Mouse (Mus musculus) urinary bladder, postnatal 36 days (tissue): ENCODE results near the gene Mmp25.
"Not testable (repeated sequence)": the region's sequence is repeated elsewhere in the genome, so short reads cannot be mapped to it uniquely, and the experiment has no call there.

Experiments used
- DNase-seq, 2 experiments: peaks; one replicate each; pipeline ENCODE4 v3.0.0; 2022; ENCODE audit warnings: low spot score in 2 of 2, mixed read lengths in 1 of 2

The Mmp25 gene

GRCm38 (mm10) chr17:23600641-23601622 lies 44.1 kb downstream of the Mmp25 start, which contains the start of gene Zscan10:
Zscan10 (plus strand) TSS chr17:23600856.
- DNase-seq: no peak

- no peak for DNase-seq
These were observed 45.4 kb downstream of the Mmp25 start for GRCm38 (mm10) chr17:23599605-23600063.

GRCm38 (mm10) chr17:23598582-23599552 lies 46.2 kb downstream of the Mmp25 start, which contains the start of gene Zfp13:
Zfp13 (minus strand) TSS chr17:23599487.
- DNase-seq: peak; percentile 73 to 89

- DNase-seq: not testable (repeated sequence)
These were observed 49.9 kb downstream of the Mmp25 start for GRCm38 (mm10) chr17:23595139-23595538.

GRCm38 (mm10) chr17:23592926-23593300 lies 52.2 kb downstream of the Mmp25 start:
- no peak for DNase-seq

DNA sequence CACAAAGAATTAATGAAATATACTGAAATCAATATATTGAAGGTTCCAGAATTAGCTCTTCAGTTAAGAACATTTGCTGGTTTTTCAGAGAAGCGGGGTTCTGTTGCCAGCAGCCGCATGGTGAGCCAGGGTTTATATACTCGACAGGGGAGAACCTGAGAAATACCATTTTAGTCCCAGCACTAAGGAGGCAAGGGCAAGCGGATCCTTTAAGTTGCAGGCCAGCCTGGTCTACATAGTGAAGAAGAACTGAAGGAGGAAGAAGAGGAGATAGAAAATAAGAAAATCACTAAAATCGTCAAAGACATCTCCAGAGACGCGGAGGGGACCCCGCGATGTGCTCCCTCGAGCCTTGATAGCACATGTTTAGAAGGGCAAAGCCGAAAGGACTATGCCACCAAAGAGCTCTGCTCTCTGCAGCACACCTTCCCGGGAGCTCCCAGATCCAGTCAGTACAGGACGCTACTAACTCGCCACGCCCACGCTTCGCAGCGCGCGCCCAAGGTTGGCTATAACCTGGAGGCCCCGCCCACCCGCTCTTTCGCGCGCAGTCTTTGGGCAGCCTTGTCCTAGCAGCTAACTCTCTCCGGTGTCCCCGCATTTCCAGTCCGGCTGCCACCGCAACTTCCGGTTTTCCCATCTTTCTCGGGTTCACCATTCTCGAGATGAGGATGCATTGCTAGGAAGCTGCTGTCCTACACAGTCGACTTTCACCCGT lies 52.7 kb downstream of the Mmp25 start:
- DNase-seq: peak; percentile 88 to 94

GRCm38 (mm10) chr17:23587253-23587652 lies 57.8 kb downstream of the Mmp25 start:
- no peak for DNase-seq

DNA sequence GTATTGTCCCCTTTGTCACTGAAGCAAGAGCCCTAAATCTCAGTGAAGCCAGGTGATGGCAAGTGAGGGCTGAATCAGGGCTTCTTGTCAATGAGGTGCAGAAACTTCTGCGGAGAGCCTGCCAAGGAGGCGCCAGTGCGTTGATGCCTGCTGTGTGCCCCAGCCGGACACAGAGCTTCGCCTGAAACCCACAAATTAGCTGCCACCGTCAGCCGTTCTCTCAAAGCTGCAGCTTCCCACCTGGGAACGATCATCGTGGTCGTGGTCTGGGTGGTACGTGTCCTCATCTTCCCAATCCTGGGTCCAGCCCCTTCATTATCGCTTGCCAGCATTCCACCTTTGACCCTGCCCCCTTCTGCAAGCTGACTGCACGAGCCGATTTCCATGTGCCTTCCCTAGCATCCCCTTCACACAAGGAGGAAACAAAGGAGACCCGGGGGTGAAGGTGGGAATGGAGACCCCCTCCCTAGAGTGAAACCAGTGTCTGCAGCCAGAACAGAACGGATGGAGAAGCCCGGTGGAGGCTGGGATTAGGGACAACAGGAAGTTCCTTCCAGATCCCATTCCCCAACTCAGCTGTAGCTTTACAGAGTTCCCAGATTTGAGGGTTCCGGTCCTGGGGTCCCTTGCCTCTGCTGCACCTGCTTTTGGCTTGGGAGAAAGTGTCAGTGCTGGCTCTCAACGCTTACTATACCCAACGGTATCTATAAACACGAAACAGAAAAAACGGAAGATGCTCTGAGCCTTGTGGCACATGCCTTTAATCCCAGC lies 59.2 kb downstream of the Mmp25 start:
- DNase-seq: peak; percentile 31 to 32

GRCm38 (mm10) chr17:23584786-23585185 lies 60.3 kb downstream of the Mmp25 start:
- DNase-seq: no peak
